Mouse (Mus musculus): ENCODE measurements around the gene Ubqln4.
A peak's percentile ranks its signal among the peaks of the same experiment; 100 is the strongest.

Ubqln4 gene

DNA sequence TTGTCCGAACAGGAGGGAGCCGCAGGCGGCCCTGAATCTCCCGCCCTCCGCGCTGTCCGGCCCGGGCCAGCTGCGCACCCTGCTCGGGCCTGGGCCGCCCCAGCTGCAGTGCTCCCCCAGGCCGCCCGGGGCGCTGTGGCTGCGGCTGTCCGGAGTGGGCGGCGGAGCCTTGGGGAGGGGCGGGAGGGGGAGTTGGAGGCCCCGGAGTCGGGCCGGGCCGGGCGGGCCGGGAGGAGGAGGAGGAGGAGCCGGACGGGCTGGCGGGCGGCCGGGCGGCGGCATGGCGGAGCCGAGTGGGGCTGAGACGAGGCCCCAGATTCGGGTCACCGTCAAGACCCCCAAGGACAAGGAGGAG is at the start of gene Ubqln4:
Gene Ubqln4, plus strand, starts transcription at position 234 of the 355 bp plus-strand sequence.
- DNase-seq (ENCODE audit: low spot score), result peak; percentile 93

DNA sequence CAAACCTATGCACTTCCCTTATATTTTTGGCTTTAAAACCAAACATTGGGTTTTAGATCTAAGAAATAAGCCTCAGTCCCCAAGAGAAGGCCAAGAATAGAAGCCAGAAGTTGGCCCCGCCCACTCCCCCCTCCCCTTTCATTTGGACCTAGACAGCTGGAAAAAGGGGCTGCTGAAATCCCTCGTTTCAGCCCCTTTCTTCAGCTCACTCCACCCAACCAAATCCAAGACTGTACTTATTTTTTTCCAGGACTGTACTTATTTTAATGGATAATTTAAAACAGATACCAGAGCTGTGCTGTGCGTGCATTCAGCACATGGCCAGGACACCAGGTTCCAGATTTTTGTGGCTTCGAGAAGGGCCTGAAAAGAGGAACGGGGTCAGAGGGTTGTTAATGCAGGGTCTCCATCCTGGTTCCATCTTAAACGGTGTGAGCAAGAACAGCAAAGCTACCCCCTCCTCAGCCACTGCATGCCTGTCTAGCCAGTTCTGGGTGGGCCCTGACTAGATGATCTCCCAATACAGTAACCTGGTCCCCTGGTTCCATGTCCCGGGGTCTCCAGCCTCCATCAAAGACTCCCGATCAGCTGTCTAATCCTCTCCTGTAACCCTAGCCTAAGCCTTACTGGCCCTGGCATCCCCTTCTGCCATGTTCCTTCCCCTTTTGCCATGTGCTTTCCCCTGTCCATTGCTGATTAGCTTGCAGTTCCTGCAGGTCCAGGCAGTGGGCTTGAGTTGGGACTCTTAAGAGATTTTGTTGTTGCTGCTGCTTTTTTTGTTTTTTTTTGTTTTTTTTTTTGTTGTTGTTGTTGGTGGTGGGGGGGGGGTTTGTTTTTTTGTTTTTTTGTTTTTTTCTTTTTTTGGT is 49.4 kb upstream of the Ubqln4 start:
- DNase-seq (ENCODE audit: low spot score), result no peak

DNA sequence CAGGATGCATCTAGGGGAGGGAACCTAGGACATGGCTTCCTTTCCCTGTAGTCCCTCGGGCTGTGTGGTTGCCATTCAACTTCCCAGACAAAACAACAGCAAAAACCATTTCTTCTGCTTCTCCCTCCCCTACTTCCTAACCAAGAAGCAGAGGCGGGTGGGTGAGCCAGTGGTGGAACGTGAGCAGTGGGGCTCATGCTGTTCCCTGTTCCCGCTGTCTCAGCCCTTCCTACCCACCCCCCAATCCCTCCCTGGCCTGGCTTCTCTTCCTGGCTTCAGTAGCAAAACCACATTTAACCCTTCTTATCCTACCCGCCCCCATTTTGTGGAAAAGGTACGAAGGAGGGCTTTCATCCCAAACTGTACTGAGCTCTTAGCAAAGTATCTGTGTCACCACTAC is 48.5 kb upstream of the Ubqln4 start:
- no peak for DNase-seq (ENCODE audit: low spot score)

DNA sequence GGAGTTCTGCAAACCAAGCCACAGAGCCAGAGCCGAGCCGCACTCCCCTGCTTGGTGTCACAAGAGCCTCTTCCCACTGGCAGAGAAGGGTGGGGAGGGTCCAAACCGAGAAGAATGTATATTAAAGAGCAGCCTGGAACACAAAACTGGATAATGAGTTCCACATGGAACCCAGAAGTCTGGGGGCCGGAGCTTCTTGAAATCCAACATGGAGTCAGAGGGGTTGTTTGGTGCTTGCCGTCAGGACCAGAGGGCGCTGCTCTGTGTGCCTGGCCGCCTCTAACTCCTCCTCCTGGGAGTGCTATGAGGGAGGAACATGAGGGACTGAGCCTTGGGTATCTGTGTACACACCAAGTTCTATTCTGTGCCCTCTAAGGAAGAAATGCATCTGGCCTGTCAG is 47.8 kb upstream of the Ubqln4 start:
- no peak for DNase-seq (ENCODE audit: low spot score)

DNA sequence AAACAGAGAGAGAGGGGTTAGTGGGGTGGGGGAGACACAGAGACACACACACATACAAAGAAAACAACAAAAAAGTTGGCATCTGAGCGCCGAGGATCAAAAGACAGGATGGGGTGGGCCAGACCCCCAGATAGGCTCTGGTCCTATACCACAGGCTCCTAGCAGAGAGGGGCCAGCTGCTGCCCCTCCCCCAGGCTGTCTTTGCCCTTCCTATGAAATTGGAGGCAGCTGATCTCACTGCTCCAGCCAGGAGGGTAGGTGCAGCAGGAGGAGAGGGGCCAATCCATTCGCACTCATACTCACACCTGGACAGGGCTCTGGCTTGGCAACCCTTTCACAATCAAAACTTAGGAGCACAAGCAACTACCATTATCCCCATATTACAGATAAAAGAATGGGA is 44.3 kb upstream of the Ubqln4 start:
- no peak for DNase-seq (ENCODE audit: low spot score)

DNA sequence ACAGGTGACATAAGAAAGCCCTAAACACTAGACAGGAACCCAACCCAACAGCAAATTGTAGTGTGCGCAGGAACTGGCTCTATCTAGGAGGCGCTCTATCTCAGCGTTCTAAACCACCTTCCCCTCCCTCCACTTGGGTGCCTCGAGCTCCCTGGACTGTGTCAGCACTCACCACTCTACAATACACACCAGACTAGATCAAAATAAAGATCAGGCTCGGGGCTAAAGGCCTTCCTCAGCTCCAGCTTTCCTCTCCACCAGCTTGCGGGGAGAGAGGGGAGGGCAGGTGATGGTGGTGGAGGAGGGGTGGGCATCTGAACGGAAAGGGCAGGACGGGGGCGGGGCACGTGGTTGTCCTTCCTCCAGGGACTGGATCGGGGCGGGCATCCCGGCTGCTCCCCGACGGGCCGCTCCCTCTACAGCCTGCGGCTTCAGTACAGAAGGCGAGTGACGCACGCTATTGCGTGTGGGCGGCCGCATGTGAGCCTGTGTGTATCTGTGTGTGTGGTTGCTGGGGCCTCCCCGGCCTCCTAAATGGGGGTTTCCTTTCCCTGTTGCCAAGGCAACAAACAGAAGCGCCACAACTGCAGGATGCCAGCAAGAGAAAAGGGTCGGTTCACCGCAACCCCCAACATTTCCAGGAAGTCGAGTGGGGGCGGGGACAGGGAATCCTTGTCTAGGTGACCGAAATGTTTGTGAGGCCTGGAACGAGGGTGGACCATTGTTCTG is 43.7 kb upstream of the Ubqln4 start, which contains the start of gene Lmna:
Gene Lmna, minus strand, starts transcription at position 265 of the 729 bp plus-strand sequence.
- peak; percentile 91 for DNase-seq (ENCODE audit: low spot score)

DNA sequence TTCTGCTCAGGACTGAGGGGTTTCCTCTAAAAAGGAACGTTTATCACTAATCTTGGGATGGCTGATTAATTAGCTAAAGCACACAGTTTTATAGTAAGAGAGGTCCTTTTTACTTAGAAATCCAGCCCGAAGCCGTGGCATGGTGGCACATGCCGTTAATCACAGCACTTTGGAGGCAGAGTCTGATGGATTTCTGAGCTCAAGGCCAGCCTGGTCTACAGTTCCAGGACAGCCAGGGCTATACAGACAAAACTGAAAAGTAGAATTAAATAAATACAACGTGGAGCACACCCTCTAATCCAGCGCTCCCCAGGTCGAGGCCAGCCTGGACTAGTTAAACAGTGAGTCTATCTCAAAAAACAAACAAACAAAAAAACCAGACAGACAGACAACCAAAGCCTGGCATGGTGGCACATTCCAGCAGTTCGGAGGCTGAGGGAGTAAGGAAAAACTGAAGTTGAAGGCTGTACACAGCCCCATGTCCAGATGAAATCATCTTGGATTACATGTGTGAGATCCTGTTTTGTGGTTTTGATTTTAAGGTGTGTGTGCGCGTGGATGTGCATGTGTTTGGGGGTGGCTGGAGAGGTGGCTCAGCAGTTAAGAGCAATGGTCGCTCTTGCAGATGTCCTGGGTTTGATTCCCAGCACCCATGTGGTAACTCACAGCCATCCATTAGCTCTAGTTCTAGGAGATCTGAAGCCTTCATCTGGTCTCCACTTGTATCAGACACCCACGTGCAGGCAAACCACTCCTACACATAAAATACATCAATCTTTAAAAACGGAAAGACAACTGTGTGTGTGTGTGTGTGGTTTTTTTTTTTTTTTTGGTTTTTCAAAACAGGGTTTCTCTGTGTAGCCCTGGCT is 42.9 kb upstream of the Ubqln4 start:
- no peak for DNase-seq (ENCODE audit: low spot score)

DNA sequence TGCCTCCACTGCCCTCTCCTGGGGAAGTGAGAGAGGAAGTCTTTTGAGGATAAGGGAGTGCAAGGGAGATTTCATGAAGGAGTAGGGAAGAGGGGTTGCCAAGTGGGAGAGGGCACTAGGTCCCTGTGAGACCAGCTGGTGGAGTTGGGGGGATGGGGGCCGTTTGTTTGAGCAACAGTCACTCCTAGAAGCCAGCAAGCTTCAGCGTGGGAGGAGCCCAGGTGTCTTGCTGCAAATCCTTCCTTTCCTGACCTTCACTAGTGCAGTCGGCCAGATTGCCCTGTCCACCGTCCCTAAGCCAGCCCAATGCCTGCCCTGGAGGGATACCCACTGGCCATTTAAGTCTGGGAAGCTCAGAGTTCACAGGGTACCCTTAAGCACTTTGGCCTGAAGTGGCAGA is 42.0 kb upstream of the Ubqln4 start:
- no peak for DNase-seq (ENCODE audit: low spot score)

DNA sequence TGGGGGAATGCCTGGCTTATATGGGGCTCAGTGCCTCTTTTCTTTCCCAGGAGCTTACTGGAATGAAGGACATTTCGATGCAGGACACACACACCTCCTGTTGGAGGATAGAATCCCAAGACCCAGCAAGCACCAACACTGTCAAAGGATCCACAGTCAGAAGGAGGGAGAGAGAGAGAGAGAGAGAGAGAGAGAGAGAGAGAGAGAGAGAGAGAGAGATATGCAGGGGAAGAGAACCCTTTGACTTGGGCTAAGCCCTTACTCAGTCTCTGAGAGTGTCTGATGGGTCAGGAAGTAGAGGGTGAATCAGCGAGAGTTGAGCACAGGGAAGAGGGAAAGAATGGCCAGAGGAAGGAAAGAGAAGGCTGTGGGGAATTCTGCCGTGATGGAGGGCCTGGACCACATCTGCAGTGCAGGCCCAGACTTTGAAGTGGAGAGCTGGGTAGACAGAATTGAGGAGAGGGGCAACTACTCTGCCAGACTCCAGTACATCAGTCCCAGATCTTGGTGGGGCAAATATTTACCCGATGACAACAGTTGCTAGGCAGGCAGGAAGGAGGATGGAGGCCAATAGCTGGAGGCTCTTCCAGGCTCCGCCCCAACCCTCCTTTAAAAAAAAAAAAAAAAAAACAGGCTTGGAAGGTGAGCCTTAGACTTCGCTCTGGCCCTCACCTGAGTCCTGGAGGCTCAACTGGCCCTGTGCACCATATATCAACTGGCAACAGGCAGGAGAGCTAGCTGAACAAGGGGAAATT is 41.2 kb upstream of the Ubqln4 start:
- DNase-seq (ENCODE audit: low spot score), result no peak

DNA sequence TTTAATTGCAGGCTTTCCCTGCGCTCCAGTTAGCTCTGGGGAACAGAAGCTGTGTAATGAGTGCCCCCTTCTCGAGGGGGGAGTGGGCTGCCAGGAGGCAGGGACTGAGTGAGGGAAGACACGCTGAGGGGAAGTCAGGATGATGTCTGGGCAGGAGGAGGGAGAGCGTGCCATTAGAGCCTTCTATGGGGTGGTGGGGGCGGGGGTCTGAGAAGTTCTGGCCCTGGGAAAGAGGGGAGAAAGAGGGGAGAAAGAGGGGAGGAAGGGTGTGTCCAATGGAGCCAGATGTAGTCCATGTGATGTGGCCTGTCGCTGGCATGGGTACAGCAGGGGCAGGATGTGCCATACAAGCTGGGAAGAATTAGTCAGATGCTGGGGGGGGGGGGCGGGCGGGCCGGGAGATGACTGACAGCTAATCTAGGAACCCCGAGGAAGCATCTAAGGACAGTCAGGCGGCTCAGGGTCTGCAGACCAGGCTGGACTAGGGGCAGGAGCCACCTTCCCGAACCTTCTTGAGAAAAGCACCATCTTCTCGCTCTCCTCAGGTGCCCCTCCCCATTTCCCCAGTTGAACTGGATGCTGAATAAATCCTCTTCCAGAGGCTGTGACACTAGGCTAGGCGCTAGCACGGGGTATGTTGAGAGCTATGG is 40.5 kb upstream of the Ubqln4 start:
- no peak for DNase-seq (ENCODE audit: low spot score)

DNA sequence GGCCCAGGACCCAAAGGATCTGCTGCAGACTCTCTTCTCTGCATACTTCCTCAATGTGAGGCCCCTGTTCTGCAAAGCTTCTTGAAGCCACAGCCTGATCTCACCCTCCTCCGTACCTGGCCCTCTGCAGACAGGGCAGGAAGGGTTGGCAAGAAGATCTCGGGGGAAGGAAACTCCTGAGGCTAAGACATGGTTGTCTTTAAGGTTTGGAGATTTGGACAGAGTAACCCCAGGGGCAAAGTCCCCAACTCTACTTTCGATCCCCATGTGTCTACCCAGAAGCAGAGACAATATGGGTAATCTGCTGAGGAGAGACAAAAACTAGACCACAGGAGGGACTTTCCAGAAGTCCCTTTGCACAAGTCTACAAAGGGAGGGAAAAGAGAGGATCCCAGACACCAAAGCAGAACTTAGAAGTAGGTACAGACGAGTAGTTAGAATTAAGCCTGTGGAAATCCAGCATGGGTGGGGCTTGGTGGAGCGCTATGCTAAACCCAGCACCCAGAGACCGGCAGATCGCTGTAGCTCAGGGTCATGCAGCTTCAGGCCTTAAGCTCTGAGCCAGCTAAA is 39.9 kb upstream of the Ubqln4 start:
- DNase-seq (ENCODE audit: low spot score), result no peak

DNA sequence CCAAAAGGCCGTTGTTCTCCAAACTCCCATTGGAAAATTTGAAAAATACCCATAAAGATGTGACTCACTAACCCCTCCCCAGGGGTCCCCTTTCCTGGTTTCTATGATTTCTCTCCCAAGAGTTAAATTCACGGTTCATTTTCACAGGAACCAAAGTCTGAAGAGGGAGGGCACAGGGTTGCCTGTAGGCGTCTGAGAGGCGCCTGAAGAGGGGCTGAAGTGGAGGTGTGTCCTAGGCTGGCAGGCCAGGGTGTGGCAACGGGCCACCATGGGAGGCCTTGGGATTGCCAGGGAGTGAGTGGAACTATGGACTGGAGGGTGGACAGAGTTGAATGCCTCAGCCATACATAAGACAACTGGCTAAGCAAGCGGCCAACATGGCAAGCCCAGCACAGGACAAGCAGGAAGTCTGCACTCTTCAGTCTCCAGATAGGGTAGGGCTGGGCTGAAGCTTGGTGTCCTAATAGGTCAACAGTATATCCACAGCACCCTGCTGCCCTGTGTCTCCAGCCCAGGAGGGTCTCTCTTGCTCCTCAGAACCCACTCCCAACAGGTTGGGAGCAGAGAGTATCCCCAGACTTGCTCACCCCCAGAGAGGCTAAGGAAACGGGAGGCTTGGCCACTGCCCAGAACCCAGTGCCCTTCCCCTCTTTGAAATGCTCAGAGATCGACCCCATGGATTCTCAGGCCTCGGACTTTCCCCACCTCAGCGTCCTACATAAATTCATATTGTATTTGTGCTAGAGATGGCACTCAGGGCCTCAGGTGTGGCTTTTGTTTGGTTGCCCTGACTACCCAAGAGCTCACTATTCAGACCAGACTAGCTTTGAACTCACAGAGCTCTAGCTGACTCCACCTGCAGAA is 39.1 kb upstream of the Ubqln4 start:
- DNase-seq (ENCODE audit: low spot score), result no peak

DNA sequence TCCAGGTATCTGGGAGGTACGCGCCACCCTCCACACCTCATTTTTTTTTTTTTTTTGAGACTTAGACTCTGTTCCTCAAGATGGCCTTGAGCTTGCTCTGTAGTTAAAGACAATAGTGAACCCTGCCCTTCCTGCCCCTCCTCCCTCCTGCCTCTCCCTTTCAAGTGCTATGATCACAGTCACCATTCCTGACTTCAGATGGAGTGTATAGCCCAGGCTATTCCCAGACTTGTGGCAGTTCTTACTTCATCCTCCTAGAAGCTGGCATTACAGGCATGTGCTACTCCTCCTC is 38.5 kb upstream of the Ubqln4 start:
- no peak for DNase-seq (ENCODE audit: low spot score)

DNA sequence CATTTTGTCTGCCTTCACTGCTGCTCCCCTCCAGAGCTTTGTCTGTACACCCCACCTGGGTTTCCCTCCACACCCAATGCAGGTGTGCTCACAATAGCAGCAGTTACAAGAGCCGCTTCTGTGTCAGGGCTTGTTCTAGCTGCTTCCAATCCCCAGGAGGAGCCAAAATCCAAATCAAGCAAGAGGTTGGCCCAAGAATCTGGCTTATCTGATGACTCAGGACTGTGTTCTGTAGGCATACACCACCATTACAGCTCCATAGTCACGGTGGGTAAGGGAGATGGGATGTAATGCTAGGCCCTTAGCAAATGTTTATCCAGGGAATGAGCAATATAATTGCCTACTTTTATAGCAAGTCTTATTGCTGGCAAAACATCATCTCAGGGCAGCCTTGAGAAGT is 37.2 kb upstream of the Ubqln4 start:
- DNase-seq (ENCODE audit: low spot score), result no peak

DNA sequence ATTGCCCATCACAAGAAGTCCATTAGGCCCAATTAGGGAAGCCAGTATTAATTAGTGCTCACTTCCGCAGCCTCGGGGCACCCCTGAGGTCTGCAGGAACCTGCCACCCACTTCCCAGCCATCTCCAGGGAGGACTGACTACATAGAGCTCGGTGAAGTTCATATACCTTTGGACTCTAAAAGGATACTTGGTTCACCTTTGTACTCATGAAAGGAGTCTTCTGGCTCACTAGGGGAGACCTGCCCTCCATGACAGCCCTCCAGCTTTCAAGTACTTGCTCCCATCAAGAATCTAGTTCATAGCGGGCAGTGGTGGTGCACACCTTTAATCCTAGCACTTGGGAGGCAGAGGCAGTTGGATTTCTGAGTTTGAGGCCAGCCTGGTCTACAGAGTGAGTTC is 35.1 kb upstream of the Ubqln4 start:
- DNase-seq (ENCODE audit: low spot score), result no peak

DNA sequence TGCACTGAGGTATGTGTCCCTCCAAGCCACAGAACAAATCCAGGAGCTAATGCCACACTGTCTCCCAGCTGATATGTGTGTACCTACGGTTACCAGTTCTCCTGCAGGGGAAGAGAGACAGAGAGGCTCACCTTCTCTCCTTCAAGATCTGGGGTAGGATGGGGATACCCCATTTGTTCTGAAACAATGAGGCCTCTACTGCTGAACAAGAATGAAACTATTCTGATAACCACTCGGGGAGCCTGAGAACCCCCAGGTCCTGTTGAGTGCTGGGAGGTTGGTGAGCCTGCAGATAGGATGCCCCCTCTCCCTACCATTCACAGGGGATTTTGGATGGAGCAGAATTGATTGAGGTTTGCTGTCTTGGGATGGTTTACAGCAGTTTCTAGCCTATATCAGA is 33.5 kb upstream of the Ubqln4 start:
- no peak for DNase-seq (ENCODE audit: low spot score)

DNA sequence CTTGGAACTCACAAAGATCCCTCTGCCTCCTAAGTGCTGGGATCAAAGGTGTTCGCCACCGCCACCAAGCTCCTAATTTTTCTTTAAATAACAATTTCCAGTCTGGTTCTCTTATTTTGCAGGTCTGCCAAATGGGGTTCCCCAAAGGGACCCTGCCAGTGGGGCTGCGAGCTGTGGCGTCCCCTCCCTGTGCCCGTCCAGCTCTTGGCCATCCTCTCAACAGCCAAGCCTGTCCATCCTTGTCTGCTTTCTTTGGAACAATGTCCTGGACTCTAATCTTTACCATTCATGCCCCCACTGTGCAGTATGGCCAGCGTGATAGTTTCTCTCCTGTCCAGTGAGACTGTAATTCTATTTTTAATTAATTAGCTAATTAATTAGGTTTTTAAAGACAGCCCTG is 32.4 kb upstream of the Ubqln4 start:
- no peak for DNase-seq (ENCODE audit: low spot score)

DNA sequence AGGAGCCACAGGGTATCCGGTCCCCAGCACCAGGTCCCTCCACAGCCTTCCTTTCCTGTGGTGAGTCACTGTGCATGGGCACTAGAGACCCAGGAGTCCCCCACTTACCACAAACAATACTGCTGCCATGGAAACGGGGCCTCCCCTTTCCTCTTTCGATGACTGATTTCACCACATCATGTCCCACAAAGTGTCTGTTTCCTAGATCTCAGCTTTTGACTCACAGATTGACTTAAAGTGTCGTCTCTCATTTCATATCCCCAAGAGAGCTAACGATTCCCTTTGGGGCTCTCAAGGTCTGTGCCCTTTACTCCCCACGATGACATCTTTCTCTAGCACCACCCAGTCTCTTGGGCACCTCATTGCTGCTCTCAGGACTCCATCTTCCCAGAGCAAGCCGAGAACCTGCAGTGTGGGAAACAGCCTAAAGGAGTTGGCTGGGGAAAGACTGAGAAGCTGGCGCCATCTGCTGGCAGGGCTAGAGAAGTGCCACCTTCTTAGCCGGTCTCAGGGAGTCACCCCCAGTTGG is 31.7 kb upstream of the Ubqln4 start:
- DNase-seq (ENCODE audit: low spot score), result peak; percentile 89

DNA sequence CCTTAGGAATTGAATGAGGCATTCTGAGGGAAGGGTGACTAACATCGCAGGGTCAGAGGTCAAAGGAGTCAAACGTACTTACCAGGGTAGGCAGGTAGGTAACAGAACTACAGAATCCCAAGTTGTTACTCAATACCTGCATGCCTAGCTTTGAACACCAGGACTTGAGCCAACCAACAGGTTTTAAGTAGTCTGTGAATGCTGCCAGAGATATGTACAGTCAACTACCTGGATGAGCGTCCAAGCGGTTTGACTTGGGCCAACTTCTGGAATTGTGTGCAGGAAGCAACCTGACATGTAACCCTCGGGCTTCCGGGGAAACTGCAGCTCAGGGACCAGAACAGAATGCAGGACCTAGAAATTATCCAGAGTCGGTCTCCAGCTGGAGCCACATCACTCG is 30.5 kb upstream of the Ubqln4 start:
- no peak for DNase-seq (ENCODE audit: low spot score)

DNA sequence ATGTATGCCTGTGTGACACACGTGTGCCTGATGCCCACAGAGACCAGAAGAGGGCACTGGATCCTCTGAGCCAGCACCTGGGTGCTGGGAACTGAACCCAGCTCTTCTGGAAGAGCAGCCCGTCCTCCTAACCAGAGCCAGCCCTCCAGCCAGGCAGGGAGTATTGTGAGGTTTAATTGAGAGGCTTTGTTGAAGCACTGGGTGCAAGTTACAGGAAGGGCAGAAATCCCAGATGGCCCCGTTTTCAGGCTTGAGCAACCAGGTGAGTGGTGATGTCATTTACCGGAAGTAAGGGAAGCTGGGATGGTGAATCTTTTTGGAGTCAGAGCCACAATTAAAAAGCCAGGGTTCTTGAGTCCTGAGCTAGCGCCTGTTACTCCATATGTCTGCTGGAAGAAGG is 28.5 kb upstream of the Ubqln4 start:
- no peak for DNase-seq (ENCODE audit: low spot score)

Measured in retina, embryonic 14.5 days (tissue).